Mouse (Mus musculus) CD8-positive naive resting alpha-beta T cell, adult 2 months (primary cell): ENCODE measurements at regions not wholly inside any gene's neighbourhood (a gene's known extent, or its start where the extent isn't known, plus 50 kb on each side); places are given as distances from the start of the nearest gene placed in this dataset.

Experiments
- DNase-seq, 2 experiments: peaks; one replicate each; pipeline ENCODE4 v3.0.0; 2022; ENCODE audit warnings: low read depth in 2 of 2, low spot score in 2 of 2

- no peak for DNase-seq
These were observed 285.0 kb downstream of the Rngtt start for GRCm38 (mm10) chr4:33594997-33595657.

- no peak for DNase-seq
These were observed 285.7 kb downstream of the Rngtt start for GRCm38 (mm10) chr4:33595763-33596162.

- DNase-seq: no peak
These were observed 289.9 kb downstream of the Rngtt start for GRCm38 (mm10) chr4:33599966-33600365.

- no peak for DNase-seq
These were observed 290.7 kb downstream of the Rngtt start for GRCm38 (mm10) chr4:33600805-33601204.

GRCm38 (mm10) chr4:33604636-33605035, 294.5 kb downstream of the Rngtt start:
- no peak for DNase-seq

GRCm38 (mm10) chr4:33639821-33640575, 284.4 kb upstream of the Cnr1 start:
- DNase-seq: no peak

- no peak for DNase-seq
These were observed 283.7 kb upstream of the Cnr1 start for GRCm38 (mm10) chr4:33640576-33641255.

- no peak for DNase-seq
These were observed 282.5 kb upstream of the Cnr1 start for GRCm38 (mm10) chr4:33641883-33642282.

- no peak for DNase-seq
These were observed 281.9 kb upstream of the Cnr1 start for GRCm38 (mm10) chr4:33642526-33642925.

GRCm38 (mm10) chr4:33645217-33645616, 279.2 kb upstream of the Cnr1 start:
- no peak for DNase-seq

GRCm38 (mm10) chr4:33651292-33651691, 273.1 kb upstream of the Cnr1 start:
- no peak for DNase-seq

- no peak for DNase-seq
These were observed 264.6 kb upstream of the Cnr1 start for GRCm38 (mm10) chr4:33659766-33660165.

GRCm38 (mm10) chr4:33660553-33660952, 263.8 kb upstream of the Cnr1 start:
- DNase-seq: no peak

- no peak for DNase-seq
These were observed 262.5 kb upstream of the Cnr1 start for GRCm38 (mm10) chr4:33661862-33662261.

- no peak for DNase-seq
These were observed 261.4 kb upstream of the Cnr1 start for GRCm38 (mm10) chr4:33662965-33663364.

- DNase-seq: no peak
These were observed 260.5 kb upstream of the Cnr1 start for GRCm38 (mm10) chr4:33663616-33664473.

- DNase-seq: no peak
These were observed 259.9 kb upstream of the Cnr1 start for GRCm38 (mm10) chr4:33664474-33664822.

- DNase-seq: no peak
These were observed 259.0 kb upstream of the Cnr1 start for GRCm38 (mm10) chr4:33665250-33665873.

- no peak for DNase-seq
These were observed 256.0 kb upstream of the Cnr1 start for GRCm38 (mm10) chr4:33668431-33668830.

GRCm38 (mm10) chr4:33675044-33675443, 249.3 kb upstream of the Cnr1 start:
- DNase-seq: no peak

- no peak for DNase-seq
These were observed 245.0 kb upstream of the Cnr1 start for GRCm38 (mm10) chr4:33679351-33679750.
